Mouse (Mus musculus) thymus, adult 2 months (tissue): Measurements from ENCODE around the gene Chn2.

Experiments used
- CTCF ChIP-seq: fragments of 200-500 bp; IDR thresholded peaks from 2 replicates; pipeline ENCODE4 v1.5.1; 2012; ENCODE audit warnings: mild to moderate bottlenecking, control low read depth, low read length, moderate library complexity, borderline replicate concordance; ENCODE audit not compliant: control insufficient read depth, poor library complexity, insufficient read depth; ENCODE audit errors: extremely low read depth
- POLR2A ChIP-seq: fragments of 200-500 bp; IDR thresholded peaks from 2 replicates; pipeline ENCODE4 v1.6.1; 2012; ENCODE audit warnings: mild to moderate bottlenecking, low read length, control low read depth, moderate library complexity; ENCODE audit not compliant: control insufficient read depth, poor library complexity, insufficient read depth; ENCODE audit errors: extremely low read depth

GRCm38 (mm10) chr6:54056548-54057532, 17.5 kb downstream of the Chn2 start:
- no peak for TF ChIP-seq CTCF
- no peak for TF ChIP-seq POLR2A
